Mouse (Mus musculus): ENCODE measurements around the gene Kctd14. TPM values are rescaled to one million over a fixed set of nuclear protein-coding genes. Genes with fewer than 3 reads are reported as not detected.
"Not testable (repeated sequence)": the region's sequence is repeated elsewhere in the genome, so short reads cannot be mapped to it uniquely, and the experiment has no call there.

Gene Kctd14
- polyA plus RNA-seq, 1 experiment from 2014 or later, result 0.40 TPM

DNA sequence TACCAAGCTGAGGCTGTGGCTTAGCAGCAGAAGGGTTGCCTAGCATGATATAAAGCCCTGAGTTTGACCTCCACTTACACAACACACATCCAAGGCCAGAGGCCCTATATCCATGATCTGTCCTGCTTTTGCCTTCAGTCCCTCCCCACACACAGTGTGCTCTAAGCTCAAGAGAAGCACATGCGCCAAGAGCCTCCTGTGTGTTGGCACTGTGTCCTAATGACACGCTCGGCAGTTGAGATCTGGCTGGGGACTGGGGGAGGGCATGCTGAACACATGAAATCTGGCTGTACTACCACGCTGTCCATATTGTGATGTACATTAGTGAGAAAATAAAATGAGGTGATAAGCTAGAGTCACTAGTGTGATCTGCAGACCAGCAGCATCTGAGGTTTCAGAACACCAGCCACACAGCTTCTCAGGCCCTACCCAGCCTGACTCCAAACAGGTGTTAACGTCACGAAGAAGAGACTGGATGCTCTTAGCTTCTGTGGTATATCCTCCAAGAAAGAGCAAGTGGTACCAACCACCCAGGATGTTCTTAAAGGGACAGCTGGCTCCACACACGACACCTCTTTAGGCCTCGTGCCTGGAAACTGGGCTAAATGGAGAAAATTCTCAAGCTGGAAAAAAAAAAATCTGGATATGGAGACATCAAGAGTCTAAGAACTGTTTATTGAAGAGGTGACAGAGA lies 30.0 kb upstream of the Kctd14 start:
- Histone ChIP-seq H3K36me3 (replicated peaks) (no peaks in the 10 kb centered on the region), H3K9me3 (no peaks in the 10 kb centered on the region), H3K27me3 (ENCODE audit: poor library complexity, severe bottlenecking) (no peaks in the 10 kb centered on the region), H3K4me1 (peaks cover 10% of the 10 kb centered on the region), H3K27ac (no peak overlapping the region), H3K4me3 (no peak overlapping the region)
- no peak for DNase-seq (ENCODE audit: extremely low spot score, low spot score)
- 85% methylated on average over 8 of the region's 8 CpGs for WGBS

DNA sequence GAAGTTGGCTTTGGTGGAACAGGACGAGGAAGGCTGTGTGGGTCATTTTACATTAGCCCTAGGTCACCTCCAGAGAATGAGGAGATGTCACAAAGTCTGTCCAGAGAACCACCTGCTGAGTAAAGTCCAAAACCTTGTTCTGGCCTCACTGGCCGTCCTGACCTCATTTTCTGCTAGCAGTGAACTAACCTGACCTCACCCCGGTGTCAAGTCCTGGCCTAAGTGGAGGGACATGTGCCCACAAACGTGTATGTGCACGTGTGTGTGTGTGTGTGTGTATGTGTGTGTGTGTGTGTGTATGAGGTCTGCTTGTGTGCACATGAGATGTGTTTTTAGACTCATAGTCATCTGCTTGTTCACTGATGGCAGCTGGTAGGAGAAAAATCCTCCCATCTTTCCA lies 27.4 kb upstream of the Kctd14 start:
- no peaks in the 10 kb centered on the region for H3K27me3 ChIP-seq (ENCODE audit: poor library complexity, severe bottlenecking)
- 73% methylated on average over 5 of the region's 5 CpGs for WGBS
- no peaks in the 10 kb centered on the region for H3K9me3 ChIP-seq
- no peak for DNase-seq (ENCODE audit: extremely low spot score, low spot score)
- H3K36me3 ChIP-seq (replicated peaks), result no peaks in the 10 kb centered on the region
- peaks cover 9% of the 10 kb centered on the region for H3K4me1 ChIP-seq
- no peak overlapping the region for H3K27ac ChIP-seq
- H3K4me3 ChIP-seq, result no peak overlapping the region

DNA sequence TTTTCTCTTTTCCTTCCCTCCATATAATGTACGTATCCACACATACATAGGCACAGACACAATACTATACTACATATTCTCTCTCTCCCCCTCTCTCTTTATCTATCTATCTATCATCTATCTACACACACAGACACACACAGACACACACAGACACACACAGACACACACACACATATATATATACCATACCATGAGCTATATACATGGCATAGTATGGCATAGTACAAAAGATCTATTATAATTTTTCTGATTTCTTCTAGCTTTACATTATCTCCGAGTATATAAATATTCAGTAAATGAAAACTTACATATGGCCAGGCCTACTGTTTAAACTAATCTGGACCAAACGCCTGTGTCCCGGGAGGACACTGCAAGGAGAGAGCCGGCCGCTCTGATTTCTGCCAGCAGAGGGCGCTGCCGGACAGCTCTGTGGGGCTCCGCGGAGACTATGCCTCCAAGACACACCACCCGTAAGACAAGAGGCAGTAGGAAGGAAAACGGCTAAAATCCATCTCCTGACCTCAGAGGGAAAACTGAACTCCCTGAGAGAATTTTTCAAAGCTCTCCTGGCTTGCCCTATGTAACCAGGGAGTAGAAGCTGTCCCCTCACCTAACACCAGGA lies 26.4 kb upstream of the Kctd14 start:
- Histone ChIP-seq H3K36me3 (replicated peaks) (no peaks in the 10 kb centered on the region), H3K4me1 (peaks cover 14% of the 10 kb centered on the region), H3K4me3 (no peak overlapping the region; the same call in 1 of the 2 replicates), H3K9me3 (no peaks in the 10 kb centered on the region), H3K27ac (no peak overlapping the region), H3K27me3 (ENCODE audit: poor library complexity, severe bottlenecking) (no peaks in the 10 kb centered on the region)
- peak; percentile 88 for DNase-seq (ENCODE audit: extremely low spot score, low spot score)
- 10% methylated on average over 12 of the region's 12 CpGs for WGBS

DNA sequence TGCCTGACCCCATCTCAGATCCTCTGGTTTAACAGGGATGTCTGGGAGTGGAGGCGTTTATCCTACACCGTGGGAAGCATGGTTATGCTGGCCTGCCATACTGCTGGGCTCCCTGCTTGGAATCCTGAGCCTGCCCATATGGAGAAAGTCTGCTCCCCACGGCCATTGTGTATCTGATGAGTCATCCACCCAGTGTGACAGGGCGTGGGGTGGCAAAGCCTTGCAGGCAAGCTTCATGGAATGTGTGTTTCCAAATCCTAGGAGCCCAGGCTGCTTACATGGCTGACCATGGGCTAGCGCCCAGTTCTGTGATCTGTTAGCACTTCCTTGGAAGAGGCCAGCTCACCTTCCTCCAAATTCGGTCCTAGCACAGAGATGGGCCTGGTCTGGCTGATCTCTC lies 24.6 kb upstream of the Kctd14 start:
- Histone ChIP-seq H3K4me1 (peaks cover 23% of the 10 kb centered on the region), H3K27ac (0 out of 2 replicates have a peak overlapping the region, but pooled peaks have one; percentile 4), H3K4me3 (no peak overlapping the region), H3K9me3 (no peaks in the 10 kb centered on the region), H3K27me3 (ENCODE audit: poor library complexity, severe bottlenecking) (no peaks in the 10 kb centered on the region), H3K36me3 (replicated peaks) (no peaks in the 10 kb centered on the region)
- WGBS, result 80% methylated on average over 6 of the region's 6 CpGs
- no peak for DNase-seq (ENCODE audit: extremely low spot score, low spot score)

DNA sequence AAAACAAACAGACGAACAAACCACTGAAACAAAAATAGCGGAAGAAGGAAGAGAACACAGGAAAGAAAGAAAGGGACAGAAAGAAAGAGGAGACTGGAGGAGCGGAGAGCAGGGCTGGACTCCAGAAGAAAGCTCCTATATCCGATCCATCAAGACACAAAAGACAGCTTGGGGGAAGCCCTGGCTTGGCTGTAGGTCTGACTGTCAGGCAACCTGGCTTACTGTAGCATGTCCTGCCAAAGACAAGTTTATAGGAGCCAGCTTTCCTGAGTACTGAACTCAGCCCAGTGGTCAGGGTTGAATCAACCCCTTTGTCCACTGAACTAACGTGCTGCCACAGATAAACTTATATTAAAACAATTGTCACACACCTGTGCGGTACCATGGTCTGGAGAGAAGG lies 23.8 kb upstream of the Kctd14 start:
- DNase-seq (ENCODE audit: extremely low spot score, low spot score), result no peak
- Histone ChIP-seq H3K27ac (no peak overlapping the region), H3K4me3 (no peak overlapping the region), H3K27me3 (ENCODE audit: poor library complexity, severe bottlenecking) (no peaks in the 10 kb centered on the region), H3K9me3 (no peaks in the 10 kb centered on the region), H3K4me1 (peaks cover 24% of the 10 kb centered on the region), H3K36me3 (replicated peaks) (no peaks in the 10 kb centered on the region)
- 87% methylated on average over 6 of the region's 6 CpGs for WGBS

DNA sequence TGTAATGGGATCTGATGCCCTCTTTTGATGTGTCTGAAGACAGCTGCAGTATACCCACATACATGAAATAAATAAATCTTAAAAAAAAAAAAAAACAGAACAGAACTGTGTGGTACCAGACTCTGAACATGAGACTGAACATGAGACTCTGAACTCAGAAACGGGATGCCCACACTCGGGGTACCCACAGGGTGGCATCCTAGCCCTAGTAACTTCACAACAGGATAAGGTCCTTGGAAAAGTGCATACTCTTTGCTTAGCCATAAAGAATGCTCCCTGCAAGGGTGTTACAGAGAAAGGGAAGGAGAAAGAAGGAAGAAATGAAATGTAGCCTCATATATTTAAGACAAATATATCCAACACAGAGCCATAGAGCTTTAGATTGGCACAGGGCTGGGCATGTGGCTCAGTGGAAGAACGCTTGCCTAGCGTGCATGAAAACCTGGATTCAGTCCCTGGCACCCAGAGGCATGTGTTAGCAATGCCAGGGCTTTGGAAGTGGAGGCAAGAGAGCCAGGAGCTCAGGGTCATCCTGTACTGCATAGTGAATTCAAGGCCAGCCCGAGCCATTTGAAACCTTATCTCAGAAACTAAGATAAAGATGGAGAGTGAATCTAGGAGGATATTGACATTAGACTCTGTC lies 23.2 kb upstream of the Kctd14 start:
- H3K4me1 ChIP-seq, result peaks cover 24% of the 10 kb centered on the region
- no peaks in the 10 kb centered on the region for H3K9me3 ChIP-seq
- H3K4me3 ChIP-seq, result no peak overlapping the region
- WGBS, result 87% methylated on average over 5 of the region's 5 CpGs
- no peaks in the 10 kb centered on the region for H3K36me3 ChIP-seq (replicated peaks)
- DNase-seq (ENCODE audit: extremely low spot score, low spot score), result no peak
- H3K27ac ChIP-seq, result no peak overlapping the region
- no peaks in the 10 kb centered on the region for H3K27me3 ChIP-seq (ENCODE audit: poor library complexity, severe bottlenecking)

DNA sequence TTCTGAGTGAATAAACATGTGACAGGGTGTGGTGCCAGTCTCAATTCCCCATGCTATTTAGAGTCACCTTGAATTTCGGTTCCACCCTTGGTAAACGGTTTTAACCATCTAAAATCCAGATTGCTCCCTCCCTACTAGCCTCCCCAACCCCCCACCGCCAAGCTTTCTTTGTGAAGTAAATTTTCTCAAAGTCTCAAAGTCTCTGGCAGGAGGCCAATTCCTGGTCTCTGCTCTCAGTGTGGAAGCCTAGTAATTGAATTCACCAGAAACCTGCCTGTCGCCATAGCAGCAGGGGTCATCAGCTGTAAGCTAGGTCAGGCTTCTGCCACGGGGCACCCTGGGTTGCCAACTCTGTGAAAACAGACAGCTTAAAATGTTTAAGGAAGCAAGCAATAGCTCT lies 21.4 kb upstream of the Kctd14 start:
- H3K4me3 ChIP-seq, result 0 out of 2 replicates have a peak overlapping the region, but pooled peaks have one; percentile 8
- H3K9me3 ChIP-seq, result no peaks in the 10 kb centered on the region
- H3K36me3 ChIP-seq (replicated peaks), result no peaks in the 10 kb centered on the region
- peak; percentile 62 for DNase-seq (ENCODE audit: extremely low spot score, low spot score)
- peak overlapping the region; percentile 77 for H3K27ac ChIP-seq
- peaks cover 24% of the 10 kb centered on the region for H3K4me1 ChIP-seq
- 5% methylated on average over 5 of the region's 5 CpGs for WGBS
- no peaks in the 10 kb centered on the region for H3K27me3 ChIP-seq (ENCODE audit: poor library complexity, severe bottlenecking)

DNA sequence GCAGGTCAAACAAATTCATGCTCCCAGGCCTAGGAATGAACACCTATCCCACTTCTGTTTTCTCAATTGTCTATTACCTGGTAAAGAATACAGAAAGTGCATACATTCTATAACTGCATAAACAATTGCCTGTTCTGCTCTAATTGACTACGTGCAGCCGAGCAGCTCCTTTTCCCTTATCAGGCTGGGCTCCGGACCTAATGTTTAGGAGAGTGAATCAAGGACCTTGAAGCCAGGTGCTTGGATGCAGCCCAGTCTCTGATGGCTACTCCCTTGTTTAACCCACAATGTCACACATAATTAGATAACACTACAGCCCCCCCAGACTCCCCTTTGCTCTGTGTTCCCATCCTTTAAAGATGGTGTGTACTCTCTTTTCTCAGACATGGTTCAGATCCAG lies 17.6 kb upstream of the Kctd14 start:
- not testable (repeated sequence) for H3K9me3 ChIP-seq; H3K27ac ChIP-seq; DNase-seq (ENCODE audit: extremely low spot score, low spot score); H3K27me3 ChIP-seq (ENCODE audit: poor library complexity, severe bottlenecking); H3K4me3 ChIP-seq; H3K36me3 ChIP-seq (replicated peaks)
- 95% methylated on average over 3 of the region's 3 CpGs for WGBS
- peaks cover 20% of the 10 kb centered on the region for H3K4me1 ChIP-seq

DNA sequence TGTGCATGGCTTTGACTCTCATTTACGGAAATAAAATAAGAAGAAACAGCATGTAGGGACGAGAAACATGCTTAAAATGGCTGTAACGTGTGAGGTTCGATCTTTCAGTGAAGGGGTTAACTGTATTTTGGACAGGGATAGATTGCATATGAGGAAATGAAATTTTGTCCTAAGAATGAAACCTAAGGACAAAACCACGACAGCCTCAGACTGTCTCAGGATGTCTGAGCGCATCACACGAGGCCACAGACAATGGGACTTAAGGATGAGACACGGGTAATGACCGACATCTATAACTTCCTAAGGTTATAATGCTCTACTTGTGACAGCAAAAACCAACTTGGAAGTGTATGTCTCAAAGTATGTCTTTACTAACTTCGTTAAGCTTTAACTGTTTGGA lies 16.6 kb upstream of the Kctd14 start:
- Histone ChIP-seq H3K27ac (no peak overlapping the region), H3K9me3 (no peaks in the 10 kb centered on the region), H3K4me1 (peaks cover 13% of the 10 kb centered on the region), H3K36me3 (replicated peaks) (no peaks in the 10 kb centered on the region), H3K27me3 (ENCODE audit: poor library complexity, severe bottlenecking) (no peaks in the 10 kb centered on the region), H3K4me3 (no peak overlapping the region)
- 85% methylated on average over 10 of the region's 10 CpGs for WGBS
- no peak for DNase-seq (ENCODE audit: extremely low spot score, low spot score)

DNA sequence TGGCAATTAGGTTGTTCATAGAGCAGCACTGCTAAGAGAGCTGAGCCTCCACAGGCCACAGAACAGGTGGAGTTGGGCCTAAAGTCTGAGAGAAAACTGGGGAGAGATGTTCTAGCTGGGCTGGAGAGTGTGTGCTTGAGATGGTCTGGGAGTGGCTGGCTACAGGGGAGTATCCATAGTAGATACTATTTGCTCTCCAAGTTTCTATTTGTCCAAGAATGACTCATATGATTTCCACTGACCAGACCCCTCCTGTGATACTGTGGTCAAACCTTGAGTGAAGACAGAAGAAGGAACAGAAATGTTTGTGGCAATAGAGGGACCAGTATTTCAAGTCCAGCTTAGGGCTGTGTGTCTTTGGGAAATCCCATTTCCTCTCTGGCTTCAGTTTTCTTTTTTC lies 12.1 kb upstream of the Kctd14 start:
- Histone ChIP-seq H3K36me3 (replicated peaks) (no peaks in the 10 kb centered on the region), H3K9me3 (peaks cover 6% of the 10 kb centered on the region; the same call in 1 of the 2 replicates), H3K27ac (no peak overlapping the region), H3K4me3 (no peak overlapping the region), H3K27me3 (ENCODE audit: poor library complexity, severe bottlenecking) (no peaks in the 10 kb centered on the region), H3K4me1 (no peaks in the 10 kb centered on the region)
- DNase-seq (ENCODE audit: extremely low spot score, low spot score), result no peak

DNA sequence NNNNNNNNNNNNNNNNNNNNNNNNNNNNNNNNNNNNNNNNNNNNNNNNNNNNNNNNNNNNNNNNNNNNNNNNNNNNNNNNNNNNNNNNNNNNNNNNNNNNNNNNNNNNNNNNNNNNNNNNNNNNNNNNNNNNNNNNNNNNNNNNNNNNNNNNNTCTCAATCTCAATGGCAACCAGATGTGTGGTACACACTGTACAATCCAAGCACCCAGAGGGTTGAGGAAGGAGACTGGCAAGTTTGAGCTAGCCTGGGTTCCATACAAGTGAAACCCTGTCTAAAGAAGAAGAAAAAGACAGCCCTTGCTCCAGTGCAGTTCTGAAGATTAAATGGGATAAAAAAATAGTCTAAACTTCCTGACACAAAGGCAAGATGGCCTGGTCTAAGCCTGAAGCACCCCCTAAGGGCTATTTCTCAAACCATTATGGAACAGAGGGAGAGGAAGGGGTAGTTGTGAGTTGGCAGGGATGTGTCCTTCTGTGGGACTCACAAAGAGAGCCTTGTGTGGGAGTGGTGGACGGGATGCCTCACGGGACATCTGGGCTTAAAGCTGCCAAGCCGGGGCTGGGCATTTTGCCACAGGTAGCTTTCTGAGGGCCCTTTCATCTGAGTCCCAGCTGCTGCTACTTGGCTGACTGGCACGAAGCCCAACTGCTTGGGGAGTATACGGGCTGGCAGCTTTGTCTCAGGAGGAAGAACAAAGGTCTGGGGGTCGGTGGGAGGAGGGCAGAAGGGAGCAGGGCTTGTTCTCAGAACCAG lies 4.8 kb upstream of the Kctd14 start:
- no peak for DNase-seq (ENCODE audit: extremely low spot score, low spot score)
- 50% methylated on average over 6 of the region's 6 CpGs for WGBS
- Histone ChIP-seq H3K36me3 (replicated peaks) (no peaks in the 10 kb centered on the region), H3K27me3 (ENCODE audit: poor library complexity, severe bottlenecking) (no peaks in the 10 kb centered on the region), H3K27ac (peak overlapping the region; percentile 27; the same call in 1 of the 2 replicates), H3K4me1 (peaks cover 8% of the 10 kb centered on the region; the same call in 1 of the 2 replicates), H3K4me3 (no peak overlapping the region), H3K9me3 (peaks cover 3% of the 10 kb centered on the region; the same call in 1 of the 2 replicates)

DNA sequence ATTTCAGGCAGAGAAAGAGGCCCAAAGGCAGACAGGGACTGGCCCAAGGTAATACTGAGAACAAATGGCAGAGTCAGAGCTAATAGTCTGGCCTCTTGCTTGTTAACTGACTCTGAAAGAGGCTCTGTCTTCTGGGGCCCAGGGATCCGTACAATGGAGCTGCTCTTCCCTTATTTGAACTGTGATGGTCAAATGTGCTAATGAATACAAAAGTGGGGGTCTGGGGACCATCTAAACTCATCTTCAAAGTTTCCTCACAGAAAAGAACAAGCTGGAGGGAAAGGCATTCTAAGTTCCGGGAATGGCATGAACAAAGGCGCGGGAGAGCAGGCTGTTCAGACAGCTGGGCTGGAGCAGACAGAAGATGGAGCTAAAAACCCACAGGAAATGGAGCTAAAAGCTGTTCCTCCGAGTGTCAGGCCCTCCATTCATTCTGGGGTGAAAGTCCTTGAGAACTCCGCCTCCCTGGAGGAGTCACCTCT lies 4.0 kb upstream of the Kctd14 start:
- Histone ChIP-seq H3K9me3 (no peaks in the 10 kb centered on the region; the same call in 1 of the 2 replicates), H3K27ac (peak overlapping the region; percentile 27; the same call in 1 of the 2 replicates), H3K4me1 (peaks cover 8% of the 10 kb centered on the region; the same call in 1 of the 2 replicates), H3K4me3 (no peak overlapping the region), H3K27me3 (ENCODE audit: poor library complexity, severe bottlenecking) (peaks cover 1% of the 10 kb centered on the region; the same call in 1 of the 2 replicates), H3K36me3 (replicated peaks) (no peaks in the 10 kb centered on the region)
- WGBS, result 59% methylated on average over 6 of the region's 6 CpGs
- DNase-seq (ENCODE audit: extremely low spot score, low spot score), result no peak
